Mouse (Mus musculus): Measurements from ENCODE around the gene Erbb4.

Erbb4 gene

DNA sequence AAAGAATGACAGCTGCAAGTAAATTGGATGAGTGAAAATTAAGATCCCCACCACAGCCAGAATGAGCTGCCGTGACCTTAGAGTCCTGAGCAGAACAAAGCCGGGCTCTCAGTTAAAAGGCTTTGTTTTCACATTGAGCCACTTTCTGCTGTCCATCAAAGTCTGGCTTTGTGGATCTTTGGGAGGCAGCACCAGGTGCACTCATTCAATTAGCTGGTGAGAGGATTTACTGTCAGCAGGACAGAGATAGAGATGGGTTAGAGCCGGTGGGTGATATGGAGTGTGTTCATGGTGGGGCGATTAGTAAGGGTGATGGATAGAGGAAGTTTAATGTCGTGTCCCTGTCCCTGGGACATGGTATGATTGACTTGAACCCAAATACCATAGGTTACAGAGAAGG, 1060.7 kb downstream of the Erbb4 start:
- DNase-seq = no peak

DNA sequence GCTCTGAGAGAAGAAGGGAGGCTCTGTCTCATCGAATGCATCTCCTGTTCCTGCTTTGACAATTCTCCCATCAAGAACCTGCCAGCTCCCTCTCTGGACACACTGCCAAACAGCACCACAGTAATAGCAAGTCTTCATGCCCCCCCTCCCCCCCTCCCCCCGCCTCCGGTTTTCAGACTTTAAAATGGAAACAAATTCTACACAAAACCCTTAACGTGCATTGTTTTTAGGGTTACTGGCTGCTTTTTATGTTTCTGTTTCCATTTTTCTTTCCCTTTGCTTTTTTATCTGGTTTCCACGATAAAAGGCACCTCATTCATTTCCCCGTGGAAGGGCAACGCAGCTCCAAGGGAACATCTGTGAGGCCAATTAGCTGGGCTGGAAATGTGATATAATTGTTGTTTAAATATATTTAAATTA, 1061.3 kb downstream of the Erbb4 start:
- DNase-seq = no peak

DNA sequence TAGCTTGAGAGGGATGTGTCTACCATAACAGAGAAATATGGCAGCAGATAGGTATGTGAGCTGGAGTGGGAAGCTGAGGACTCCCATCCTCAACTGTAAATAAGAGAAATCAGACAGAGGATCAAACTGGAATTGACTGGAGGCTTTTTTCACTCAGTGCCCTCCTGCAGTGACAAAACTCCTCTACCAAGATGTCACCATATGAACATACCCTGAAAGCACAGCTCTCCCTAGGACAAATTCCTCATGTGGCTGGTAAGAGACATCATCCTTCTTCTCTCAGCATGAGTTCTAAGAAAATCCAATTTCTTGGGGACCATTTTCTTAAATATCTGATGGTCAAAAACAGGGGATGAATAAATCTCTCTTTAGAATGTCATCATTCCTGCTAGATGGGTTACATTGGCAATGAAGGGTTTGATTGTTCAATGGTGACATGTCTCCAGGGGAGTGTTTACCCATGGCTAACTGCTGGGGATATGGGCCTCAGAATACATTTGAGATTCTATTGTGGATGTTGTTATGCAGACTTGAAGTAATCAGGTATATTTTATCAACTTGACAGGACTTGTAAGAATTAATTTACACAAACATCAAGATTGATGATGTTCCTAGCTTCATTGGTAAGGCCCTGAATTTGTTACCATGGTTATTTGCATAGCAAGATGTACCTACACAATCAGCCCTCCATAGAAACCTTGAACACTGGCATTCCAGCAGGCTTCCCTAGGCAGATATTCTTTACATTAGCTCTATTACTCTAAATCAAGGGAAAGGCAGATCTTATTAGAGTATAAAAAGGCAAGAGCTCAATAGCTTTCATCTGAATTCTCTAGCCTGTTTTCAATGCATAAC, 1083.5 kb downstream of the Erbb4 start:
- no peak for DNase-seq

DNA sequence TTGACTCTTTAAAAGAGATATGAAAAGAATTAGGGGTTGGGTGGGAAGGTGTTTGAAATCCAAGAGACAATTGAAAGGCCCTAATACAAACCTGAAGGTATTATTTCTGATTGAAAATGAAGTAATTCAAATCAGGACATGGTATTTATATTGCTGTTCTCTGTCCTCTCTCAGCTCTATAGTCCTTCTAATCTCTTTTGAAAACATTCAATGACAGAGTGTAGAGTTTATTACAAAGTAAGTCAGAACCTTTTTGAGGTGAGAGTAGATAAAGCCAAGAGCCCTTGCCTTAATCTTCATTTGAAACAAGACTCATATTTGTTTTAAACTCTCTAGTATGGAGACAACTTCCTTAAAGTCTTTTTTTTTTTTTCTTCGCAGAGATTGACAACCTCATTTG, 1087.8 kb downstream of the Erbb4 start:
- DNase-seq = no peak

DNA sequence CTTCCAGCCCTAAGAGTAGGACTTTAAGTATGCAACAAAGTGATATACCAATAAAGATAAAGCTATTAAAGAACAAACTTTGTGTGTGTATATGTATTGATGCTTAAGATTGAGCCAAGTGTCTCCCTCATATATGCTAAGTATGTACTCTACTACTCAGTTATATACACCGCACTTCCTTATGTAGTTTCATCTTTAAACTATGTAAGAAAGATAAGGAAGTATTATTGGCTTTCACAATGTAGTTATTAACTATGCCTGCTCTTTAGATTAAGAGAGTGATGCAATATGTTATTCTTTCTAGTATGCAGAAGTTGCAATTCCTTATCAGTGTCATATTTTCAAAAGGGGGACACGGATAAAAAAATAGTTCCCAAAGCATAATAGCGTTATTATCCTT, 1088.2 kb downstream of the Erbb4 start:
- DNase-seq = no peak

All from cerebellum, adult 9-11 months (tissue).